Mouse (Mus musculus) olfactory bulb, adult 2 months (tissue): ENCODE data around the gene Fry.

ENCODE experiments used
- CTCF ChIP-seq: fragments of 200-500 bp; IDR thresholded peaks from 2 replicates; pipeline ENCODE4 v1.5.1; 2012; ENCODE audit warnings: low read depth, mild to moderate bottlenecking, low read length, moderate library complexity; ENCODE audit not compliant: insufficient read depth
- POLR2A ChIP-seq: fragments of 200-500 bp; IDR thresholded peaks from 2 replicates; pipeline ENCODE4 v1.6.1; 2012; ENCODE audit warnings: mild to moderate bottlenecking, low read depth, low read length, moderate library complexity; ENCODE audit not compliant: insufficient read depth

DNA sequence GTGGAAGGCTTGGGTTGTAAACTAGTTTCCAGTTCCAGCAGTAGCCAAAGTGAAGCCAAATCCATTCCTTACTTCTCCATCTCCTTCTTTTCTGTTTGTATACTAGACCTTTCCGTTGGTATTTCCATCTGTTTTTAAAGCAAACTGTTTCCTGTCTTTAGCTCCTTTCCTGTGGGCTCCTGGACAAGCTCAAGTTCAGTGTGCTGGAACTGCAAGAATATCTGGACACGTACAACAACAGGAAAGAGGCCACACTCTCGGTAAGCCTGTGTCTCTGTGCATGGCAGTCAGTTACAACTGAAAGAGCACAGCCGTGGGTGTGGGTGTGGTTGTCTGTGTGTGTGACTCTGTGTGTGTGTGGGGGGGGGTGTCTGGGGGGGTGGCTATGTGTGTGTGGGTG, 360.2 kb downstream of the Fry start:
- TF ChIP-seq CTCF (no peak), POLR2A (no peak)
